ENCODE assay signal across 10 mouse cellular contexts in the genomic region with DNA sequence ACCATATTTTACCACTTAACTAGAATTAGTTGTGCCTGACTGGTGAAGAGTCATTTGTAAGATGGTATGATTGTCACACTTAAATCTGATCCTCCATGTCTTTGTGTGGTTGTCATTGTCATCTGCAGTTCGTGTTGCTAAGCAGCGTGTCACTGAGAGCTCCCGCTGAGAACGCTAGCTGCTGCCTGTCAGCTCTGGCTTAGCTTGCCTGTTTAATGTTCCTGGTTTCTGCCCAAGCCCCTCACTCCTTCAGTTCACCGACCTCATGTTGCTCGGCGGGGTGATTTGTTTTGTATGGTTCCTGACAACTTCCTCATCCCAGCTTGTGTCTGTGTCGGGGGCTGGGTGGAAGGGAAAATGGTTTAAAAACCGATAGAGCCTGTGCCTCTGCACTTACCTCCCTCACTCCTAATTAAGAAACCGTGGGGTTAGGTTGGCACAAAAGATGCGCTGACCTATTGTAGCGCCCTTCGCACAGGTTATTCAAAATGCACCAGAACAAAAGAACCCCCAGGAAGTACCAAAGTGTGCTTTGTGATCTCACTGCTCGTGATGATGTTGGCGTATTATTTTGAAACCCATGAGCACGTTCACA. TPM values are rescaled to one million over a fixed set of nuclear protein-coding genes. Genes with fewer than 3 reads are reported as not detected.
DNase-seq lines count a peak whose midpoint lies in the region; ATAC-seq lines count a peak whose summit lies in the region.
"Had no signal": no experiment of that assay in that cellular context is flagged by ENCODE, and none has a peak within 500 bp of the region (broad histone marks: within the 10 kb centered on the region; RNA-seq: fewer than 3 reads in every experiment).

No protein-coding gene starts in this region.

- H3K36me3 ChIP-seq in heart, embryonic 12.5 days: peaks cover 18% of the 10 kb centered on the region
- H3K36me3 ChIP-seq in forebrain, embryonic 11.5 days (ENCODE audit: control insufficient read depth, insufficient read depth, low read length): no peaks in the 10 kb centered on the region; the same call in 1 of the 2 replicates

- no peaks in the 10 kb centered on the region for H3K9me3 ChIP-seq in heart, embryonic 12.5 days (replicated peaks)
- no peaks in the 10 kb centered on the region; the same call in 1 of the 2 replicates for H3K9me3 ChIP-seq in forebrain, embryonic 11.5 days (ENCODE audit: control insufficient read depth, low read length)

- H3K27me3 ChIP-seq in heart, embryonic 12.5 days (replicated peaks): no peaks in the 10 kb centered on the region
- H3K27me3 ChIP-seq in forebrain, embryonic 11.5 days (ENCODE audit: control insufficient read depth, insufficient read depth, low read length): no peaks in the 10 kb centered on the region

- peak overlapping the region; percentile 16; the same call in 1 of the 2 replicates for H3K4me2 ChIP-seq in heart, embryonic 12.5 days
- peak overlapping the region; percentile 32 for H3K4me2 ChIP-seq in forebrain, embryonic 11.5 days (ENCODE audit: low read depth, low read length, severe bottlenecking)

- H3K4me3 ChIP-seq in heart, embryonic 12.5 days: no peak overlapping the region
- H3K4me3 ChIP-seq in forebrain, embryonic 11.5 days (ENCODE audit: low read depth, low read length): no peak overlapping the region

- no peak for DNase-seq in heart, adult 18-20 months
- DNase-seq in R1 (ENCODE audit: low read depth, low spot score): peak; percentile 23
- DNase-seq in forebrain, embryonic 11.5 days (ENCODE audit: low spot score): peak; percentile 76
- peak; percentile 21 to 24 for DNase-seq in layer of hippocampus, postnatal 25 days (ENCODE audit: extremely low spot score in 1 of 2, low spot score in 1 of 2)
- DNase-seq in urinary bladder, postnatal 14 days (ENCODE audit: low spot score): no peak
- no peak for DNase-seq in frontal cortex, postnatal 10 days (ENCODE audit: low spot score in 2 of 2)
- DNase-seq in heart, postnatal 4 days: no peak
- DNase-seq: B cell, adult 2 months; lung, postnatal 14 days had no signal

- H3K9ac ChIP-seq in heart, embryonic 12.5 days: peak overlapping the region; percentile 45; the same call in 1 of the 2 replicates
- H3K9ac ChIP-seq in forebrain, embryonic 11.5 days (ENCODE audit: low read length): peak overlapping the region; percentile 1; the same call in 1 of the 2 replicates

- H3K4me1 ChIP-seq in heart, embryonic 12.5 days (replicated peaks): peaks cover 8% of the 10 kb centered on the region
- no peaks in the 10 kb centered on the region for H3K4me1 ChIP-seq in forebrain, embryonic 11.5 days (replicated peaks; ENCODE audit: control insufficient read depth, insufficient read depth, low read length)

- WGBS in heart, embryonic 12.5 days: 44% methylated on average over 16 of the region's 16 CpGs
- WGBS in forebrain, embryonic 11.5 days: 11% methylated on average over 16 of the region's 16 CpGs

- no peak overlapping the region; the same call in 1 of the 2 replicates for H3K27ac ChIP-seq in heart, embryonic 12.5 days (ENCODE audit: poor library complexity, severe bottlenecking)
- peak overlapping the region; percentile 31; the same call in 1 of the 2 replicates for H3K27ac ChIP-seq in forebrain, embryonic 11.5 days (ENCODE audit: low read depth, low read length)

- ATAC-seq in heart, embryonic 12.5 days (ENCODE audit: insufficient number of reproducible peaks, low FRiP score): no peak
- ATAC-seq in forebrain, embryonic 11.5 days (replicated peaks; ENCODE audit: low FRiP score): peak; percentile 58

RNA-seq across cellular contexts. Expression of gene Tango6, which starts 44.5 kb away (rescaled TPM):
- polyA plus RNA-seq in heart, embryonic 12.5 days (2016; fragmentation: Nextera tagmentation; extraction: Ambion mirVana): 8.9 and 9.1 TPM in 2 replicates
- total RNA-seq in heart, adult 18-20 months (2021): 10 to 100 TPM in 1 of 2 experiments, 1 to 10 TPM in 1; 10.0 to 10.8 TPM
- polyA plus RNA-seq in forebrain, embryonic 11.5 days (2014; fragmentation: Nextera tagmentation; extraction: Ambion mirVana): 10.6 and 12.4 TPM in 2 replicates
- 1 to 10 TPM; 5.7 to 7.1 TPM for total RNA-seq in layer of hippocampus, postnatal 25 days (2021)
- 10 to 100 TPM; 10.4 to 10.5 TPM for total RNA-seq in heart, postnatal 4 days (2021)

Comparison
In these comparisons a context has a peak if more than half of its experiments do, and no peak if none do; other contexts are left out.
1. DNase-seq: peak in R1 (single experiment), forebrain, embryonic 11.5 days (single experiment) and layer of hippocampus, postnatal 25 days (2 of 2); none in heart, adult 18-20 months (0 of 2), urinary bladder, postnatal 14 days (single experiment), frontal cortex, postnatal 10 days (0 of 2) and heart, postnatal 4 days (single experiment).